ENCODE assay signal across 12 mouse cellular contexts in genomic region chr1:36665165-36665723, GRCm38 (mm10). TPM values are rescaled to one million over a fixed set of nuclear protein-coding genes. Genes with fewer than 3 reads are reported as not detected.
A peak's percentile ranks its signal among the peaks of the same experiment; 100 is the strongest.
DNase-seq lines count a peak whose midpoint lies in the region; ATAC-seq and TF ChIP-seq lines count a peak whose summit lies in the region.
"Had no signal": no experiment of that assay in that cellular context is flagged by ENCODE, and none has a peak within 500 bp of the region (broad histone marks: within the 10 kb centered on the region; RNA-seq: fewer than 3 reads in every experiment).

No protein-coding gene starts in this region.

- H3K36me3 ChIP-seq in lung, embryonic 14.5 days (ENCODE audit: insufficient read depth) = no peaks in the 10 kb centered on the region
- H3K36me3 ChIP-seq in kidney, embryonic 16.5 days (ENCODE audit: insufficient read depth, low read length) = no peaks in the 10 kb centered on the region
- no peaks in the 10 kb centered on the region for H3K36me3 ChIP-seq in stomach, embryonic 15.5 days
- H3K36me3 ChIP-seq: lung, embryonic 15.5 days; midbrain, embryonic 12.5 days had no signal

- H3K4me2 ChIP-seq in lung, embryonic 14.5 days = no peak overlapping the region
- H3K4me2 ChIP-seq in kidney, embryonic 16.5 days (replicated peaks; ENCODE audit: low read depth, low read length) = no peak overlapping the region
- no peak overlapping the region for H3K4me2 ChIP-seq in stomach, embryonic 15.5 days
- H3K4me2 ChIP-seq: hindbrain, embryonic 14.5 days; lung, embryonic 15.5 days; midbrain, embryonic 12.5 days had no signal

- DNase-seq in lung, embryonic 14.5 days = no peak
- DNase-seq in lung, adult 2 months = no peak
- DNase-seq in R1 (ENCODE audit: low read depth, low spot score) (peak; percentile 15), liver (no peak)

- 0 out of 2 replicates have a peak, but pooled peaks cover 5% of the 10 kb centered on the region for H3K4me1 ChIP-seq in lung, embryonic 14.5 days (ENCODE audit: insufficient read depth)
- H3K4me1 ChIP-seq in lung, adult 2 months (ENCODE audit: control insufficient read depth, insufficient read depth, low read length) = no peaks in the 10 kb centered on the region
- H3K4me1 ChIP-seq in kidney, embryonic 16.5 days (ENCODE audit: insufficient read depth, low read length) = peaks cover 17% of the 10 kb centered on the region
- H3K4me1 ChIP-seq in stomach, embryonic 15.5 days = no peaks in the 10 kb centered on the region
- H3K4me1 ChIP-seq: midbrain, embryonic 12.5 days had no signal

- TF ChIP-seq POLR2A in lung, adult 2 months (IDR thresholded peaks at IDR 0.05; ENCODE audit: borderline replicate concordance, extremely low read depth, low read depth, low read length) = no peak

- no peak overlapping the region for H3K4me3 ChIP-seq in lung, embryonic 14.5 days (ENCODE audit: low read depth, low read length)
- no peak overlapping the region for H3K4me3 ChIP-seq in lung, adult 2 months (replicated peaks; ENCODE audit: extremely low read depth, low read depth, low read length)
- H3K4me3 ChIP-seq in kidney, embryonic 16.5 days (ENCODE audit: low read length) = no peak overlapping the region
- no peak overlapping the region for H3K4me3 ChIP-seq in stomach, embryonic 15.5 days (replicated peaks)
- H3K4me3 ChIP-seq: lung, embryonic 15.5 days; midbrain, embryonic 12.5 days had no signal

- ATAC-seq in lung, embryonic 14.5 days (ENCODE audit: insufficient read depth) = peak; percentile 66
- peak; percentile 91 for ATAC-seq in kidney, embryonic 16.5 days (ENCODE audit: low FRiP score, low TSS enrichment)
- no peak for ATAC-seq in stomach, embryonic 15.5 days (ENCODE audit: insufficient read depth, low FRiP score, low read depth)
- ATAC-seq in frontal cortex, adult (ENCODE audit: low TSS enrichment) = no peak

- H3K9ac ChIP-seq in lung, embryonic 14.5 days = no peak overlapping the region
- H3K9ac ChIP-seq in kidney, embryonic 16.5 days (replicated peaks; ENCODE audit: low read length) = no peak overlapping the region
- H3K9ac ChIP-seq in stomach, embryonic 15.5 days = no peak overlapping the region
- H3K9ac ChIP-seq: hindbrain, embryonic 14.5 days; lung, embryonic 15.5 days; midbrain, embryonic 12.5 days had no signal

- WGBS in lung, embryonic 14.5 days = 57% methylated on average over 11 of the region's 11 CpGs
- WGBS in lung, adult 2 months = 79% methylated on average over 11 of the region's 11 CpGs
- WGBS in kidney, embryonic 16.5 days = 40% methylated on average over 11 of the region's 11 CpGs
- 60% methylated on average over 11 of the region's 11 CpGs for WGBS in stomach, embryonic 15.5 days

- no peak for TF ChIP-seq CTCF in lung, embryonic 14.5 days (IDR thresholded peaks at IDR 0.05; ENCODE audit: low read depth)
- TF ChIP-seq CTCF in lung, adult 2 months (IDR thresholded peaks at IDR 0.05; ENCODE audit: insufficient read depth, low read length) = no peak

- 0 out of 2 replicates have a peak overlapping the region, but pooled peaks have one; percentile 27 for H3K27ac ChIP-seq in lung, embryonic 14.5 days (ENCODE audit: low read depth)
- H3K27ac ChIP-seq in kidney, embryonic 16.5 days (ENCODE audit: low read length) = peak overlapping the region; percentile 82
- H3K27ac ChIP-seq in stomach, embryonic 15.5 days = peak overlapping the region; percentile 57
- H3K27ac ChIP-seq: hindbrain, embryonic 14.5 days; lung, embryonic 15.5 days; midbrain, embryonic 12.5 days had no signal

- no peaks in the 10 kb centered on the region for H3K27me3 ChIP-seq in lung, embryonic 14.5 days (ENCODE audit: insufficient read depth, low read length)
- H3K27me3 ChIP-seq in kidney, embryonic 16.5 days (ENCODE audit: insufficient read depth, low read length) = no peaks in the 10 kb centered on the region
- H3K27me3 ChIP-seq in stomach, embryonic 15.5 days (replicated peaks) = no peaks in the 10 kb centered on the region
- H3K27me3 ChIP-seq: lung, embryonic 15.5 days; midbrain, embryonic 12.5 days had no signal

- H3K9me3 ChIP-seq in lung, embryonic 14.5 days (ENCODE audit: low read depth, low read length) = no peaks in the 10 kb centered on the region
- no peaks in the 10 kb centered on the region for H3K9me3 ChIP-seq in kidney, embryonic 16.5 days (ENCODE audit: low read length)
- no peaks in the 10 kb centered on the region for H3K9me3 ChIP-seq in stomach, embryonic 15.5 days
- H3K9me3 ChIP-seq: lung, embryonic 15.5 days; midbrain, embryonic 12.5 days had no signal

RNA-seq across cellular contexts. Expression of gene Fam178b, which starts 17.7 kb away (rescaled TPM):
- polyA plus RNA-seq in lung, embryonic 14.5 days (2014; fragmentation: Nextera tagmentation; extraction: Ambion mirVana) = 1.9 and 3.6 TPM in 2 replicates
- polyA plus RNA-seq in lung, adult 2 months (2012; rRNA removed) = 11.2 and 13.9 TPM in 2 replicates
- 1.2 and 1.8 TPM in 2 replicates for polyA plus RNA-seq in kidney, embryonic 16.5 days (2015; fragmentation: Nextera tagmentation; extraction: Ambion mirVana)
- polyA plus RNA-seq in stomach, embryonic 15.5 days (2015; fragmentation: Nextera tagmentation; extraction: Ambion mirVana) = 0.68 and 0.96 TPM in 2 replicates
- polyA plus RNA-seq: hindbrain, embryonic 14.5 days; midbrain, embryonic 12.5 days had no signal

RNA-seq across cellular contexts. Expression of gene Cox5b, which starts 26.0 kb away (rescaled TPM):
- polyA plus RNA-seq in lung, embryonic 14.5 days (2014; fragmentation: Nextera tagmentation; extraction: Ambion mirVana) = 518 and 549 TPM in 2 replicates
- 249 and 279 TPM in 2 replicates for polyA plus RNA-seq in lung, adult 2 months (2012; rRNA removed)
- polyA plus RNA-seq in kidney, embryonic 16.5 days (2015; fragmentation: Nextera tagmentation; extraction: Ambion mirVana) = 681 and 722 TPM in 2 replicates
- polyA plus RNA-seq in stomach, embryonic 15.5 days (2015; fragmentation: Nextera tagmentation; extraction: Ambion mirVana) = 638 and 681 TPM in 2 replicates

RNA-seq across cellular contexts. Expression of gene 4933424G06Rik, which starts 44.7 kb away (rescaled TPM):
- not detected in 2 replicates for polyA plus RNA-seq in lung, embryonic 14.5 days (2014; fragmentation: Nextera tagmentation; extraction: Ambion mirVana)
- not detected in 2 replicates for polyA plus RNA-seq in lung, adult 2 months (2012; rRNA removed)
- polyA plus RNA-seq in kidney, embryonic 16.5 days (2015; fragmentation: Nextera tagmentation; extraction: Ambion mirVana) = 0.26 TPM in 1 of 2 replicates, not detected in the other
- 0.19 TPM in 1 of 2 replicates, not detected in the other for polyA plus RNA-seq in stomach, embryonic 15.5 days (2015; fragmentation: Nextera tagmentation; extraction: Ambion mirVana)
- polyA plus RNA-seq: heart, embryonic 16.5 days; large intestine, adult 2 months; lung, embryonic 15.5 days had no signal

RNA-seq across cellular contexts. Expression of gene Actr1b, which starts 49.0 kb away (rescaled TPM):
- polyA plus RNA-seq in lung, embryonic 14.5 days (2014; fragmentation: Nextera tagmentation; extraction: Ambion mirVana) = 93.6 and 98.7 TPM in 2 replicates
- 107 and 111 TPM in 2 replicates for polyA plus RNA-seq in lung, adult 2 months (2012; rRNA removed)
- 118 and 123 TPM in 2 replicates for polyA plus RNA-seq in kidney, embryonic 16.5 days (2015; fragmentation: Nextera tagmentation; extraction: Ambion mirVana)
- 85.4 and 96.2 TPM in 2 replicates for polyA plus RNA-seq in stomach, embryonic 15.5 days (2015; fragmentation: Nextera tagmentation; extraction: Ambion mirVana)

Comparison
In these comparisons a context has a peak if more than half of its experiments do, and no peak if none do; other contexts are left out.
1. ATAC-seq: peak in lung, embryonic 14.5 days (single experiment) and kidney, embryonic 16.5 days (single experiment); none in stomach, embryonic 15.5 days (single experiment) and frontal cortex, adult (single experiment).
2. H3K27ac ChIP-seq: peak in every context shown above with its lines; median percentile 82 in kidney, embryonic 16.5 days; 57 in stomach, embryonic 15.5 days; 27 in lung, embryonic 14.5 days.